Mouse (Mus musculus): ENCODE data around the gene Tmem72. TPM values are rescaled to one million over a fixed set of nuclear protein-coding genes. Genes with fewer than 3 reads are reported as not detected.

The Tmem72 gene
- total RNA-seq (2012; rRNA removed) (under 0.01 and 0.04 TPM in 2 replicates), polyA plus RNA-seq (2012; ENCODE audit: insufficient read depth in 1 of 2, insufficient read length in 2 of 2, low read depth in 1 of 2, low replicate concordance in 2 of 2, missing spikeins in 1 of 2) (under 1 TPM in 1 of 2 experiments, not detected in 1; 0.01 TPM)

GRCm38 (mm10) chr6:116716666-116717065, at the start of gene Tmem72:
Gene Tmem72, minus strand, starts transcription at chr6:116716913.
- no peak within 1 kb of the TSS for H3K4me3 ChIP-seq (ENCODE audit: control insufficient read depth in 1 of 2, insufficient read depth in 1 of 2, low read depth in 2 of 2, low read length in 2 of 2)
- H3K27me3 ChIP-seq (ENCODE audit: control insufficient read depth in 1 of 2, insufficient read depth in 2 of 2, low read length in 2 of 2): no peaks in the 10 kb centered on the region
- DNase-seq (ENCODE audit: low read depth, low spot score): no peak
- no peak within 1 kb of the TSS for H3K9ac ChIP-seq (ENCODE audit: control insufficient read depth, low read depth, low read length, poor library complexity, severe bottlenecking)
- H3K9me3 ChIP-seq (replicated peaks; ENCODE audit: insufficient read depth, low read length): no peaks in the 10 kb centered on the region
- no peaks in the 10 kb centered on the region for H3K79me2 ChIP-seq (ENCODE audit: control insufficient read depth, insufficient read depth, low read length, poor library complexity)
- TF ChIP-seq UBTF (IDR thresholded peaks at IDR 0.05; ENCODE audit: borderline replicate concordance, insufficient read depth, low read depth, low read length) (no peak), NRF1 (IDR thresholded peaks at IDR 0.05; ENCODE audit: insufficient read depth, low read depth, low read length, poor library complexity, severe bottlenecking) (no peak), CHD1 (IDR thresholded peaks at IDR 0.05; ENCODE audit: low read depth, low read length) (no peak), ZC3H11A (IDR thresholded peaks at IDR 0.05; ENCODE audit: low read depth, low read length) (no peak), POLR2A (IDR thresholded peaks at IDR 0.05; ENCODE audit: control insufficient read depth in 1 of 2, insufficient read depth in 1 of 2, low read depth in 1 of 2, low read length in 2 of 2, poor library complexity in 1 of 2) (no peak), TCF12 (IDR thresholded peaks at IDR 0.05; ENCODE audit: low read depth, low read length) (no peak), MYB (IDR thresholded peaks at IDR 0.05; ENCODE audit: low read depth, low read length) (no peak)
- H3K4me1 ChIP-seq (ENCODE audit: control insufficient read depth in 1 of 2, insufficient read depth in 2 of 2, low read length in 2 of 2): no peaks in the 10 kb centered on the region
- H3K36me3 ChIP-seq (ENCODE audit: control insufficient read depth in 1 of 2, insufficient read depth in 2 of 2, low read length in 2 of 2): no peaks in the 10 kb centered on the region
- no peak within 1 kb of the TSS for H3K27ac ChIP-seq (ENCODE audit: control insufficient read depth, low read depth, low read length)

DNA sequence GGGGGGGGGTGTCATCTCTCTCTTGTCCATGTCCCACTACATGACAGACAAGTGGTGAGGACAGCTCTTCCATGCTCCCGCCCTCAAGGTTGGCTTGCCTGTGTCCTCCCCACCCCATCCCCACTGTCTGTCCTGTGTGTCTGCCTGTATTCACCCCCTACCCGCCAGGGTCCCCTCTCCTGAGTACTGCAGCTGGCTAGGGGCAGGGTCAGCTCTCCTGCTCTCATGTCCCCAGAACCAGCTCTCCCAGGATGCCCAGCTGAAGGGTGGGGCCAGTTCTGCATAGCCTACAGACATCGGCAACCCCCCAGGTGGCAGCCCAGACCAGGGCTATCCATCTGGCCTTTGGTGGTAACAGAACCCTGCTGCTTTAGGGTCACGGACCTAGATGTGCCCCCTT, 47.8 kb upstream of the Tmem72 start:
- Histone ChIP-seq H3K27ac (ENCODE audit: control insufficient read depth, low read depth, low read length) (no peak overlapping the region), H3K4me3 (ENCODE audit: control insufficient read depth in 1 of 2, insufficient read depth in 1 of 2, low read depth in 2 of 2, low read length in 2 of 2) (no peak overlapping the region), H3K36me3 (ENCODE audit: control insufficient read depth in 1 of 2, insufficient read depth in 2 of 2, low read length in 2 of 2) (no peaks in the 10 kb centered on the region), H3K27me3 (ENCODE audit: control insufficient read depth in 1 of 2, insufficient read depth in 2 of 2, low read length in 2 of 2) (no peaks in the 10 kb centered on the region), H3K9me3 (replicated peaks; ENCODE audit: insufficient read depth, low read length) (no peaks in the 10 kb centered on the region), H3K9ac (ENCODE audit: control insufficient read depth, low read depth, low read length, poor library complexity, severe bottlenecking) (no peak overlapping the region), H3K79me2 (ENCODE audit: control insufficient read depth, insufficient read depth, low read length, poor library complexity) (no peaks in the 10 kb centered on the region), H3K4me1 (ENCODE audit: control insufficient read depth in 1 of 2, insufficient read depth in 2 of 2, low read length in 2 of 2) (no peaks in the 10 kb centered on the region)
- TF ChIP-seq ZKSCAN1 (IDR thresholded peaks at IDR 0.05; ENCODE audit: low read depth, low read length) (no peak), MXI1 (IDR thresholded peaks at IDR 0.05; ENCODE audit: low read depth, low read length) (no peak), ETS1 (IDR thresholded peaks at IDR 0.05; ENCODE audit: low read depth, low read length) (no peak), E2F4 (IDR thresholded peaks at IDR 0.05; ENCODE audit: borderline replicate concordance, low read depth, low read length) (no peak), ZC3H11A (IDR thresholded peaks at IDR 0.05; ENCODE audit: low read depth, low read length) (no peak), SMC3 (IDR thresholded peaks at IDR 0.05; ENCODE audit: low read depth, low read length) (no peak), POLR2AphosphoS2 (IDR thresholded peaks at IDR 0.05; ENCODE audit: low read length) (no peak)
- no peak for DNase-seq (ENCODE audit: low read depth, low spot score)

DNA sequence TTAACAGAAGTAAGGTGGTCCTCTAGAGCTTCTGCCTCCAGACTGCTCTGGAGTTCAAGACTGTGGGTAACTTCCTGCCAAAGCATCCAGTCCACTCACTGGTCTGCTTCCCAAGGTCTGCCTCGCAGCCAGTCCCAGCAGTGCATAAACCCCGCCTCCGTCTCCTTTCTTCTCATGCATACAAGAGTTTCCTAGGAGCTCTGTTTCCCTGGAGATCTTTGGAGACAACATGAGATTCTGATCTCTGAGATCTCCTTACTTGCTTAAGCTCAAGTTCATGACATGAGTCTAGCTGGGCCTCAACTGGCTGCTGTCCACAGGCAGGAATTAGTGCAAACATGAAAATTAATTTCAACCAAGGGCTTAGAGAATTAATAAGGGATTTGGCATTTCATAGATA, 45.6 kb upstream of the Tmem72 start:
- Histone ChIP-seq H3K4me1 (ENCODE audit: control insufficient read depth in 1 of 2, insufficient read depth in 2 of 2, low read length in 2 of 2) (no peaks in the 10 kb centered on the region), H3K27me3 (ENCODE audit: control insufficient read depth in 1 of 2, insufficient read depth in 2 of 2, low read length in 2 of 2) (no peaks in the 10 kb centered on the region), H3K9me3 (replicated peaks; ENCODE audit: insufficient read depth, low read length) (no peaks in the 10 kb centered on the region), H3K27ac (ENCODE audit: control insufficient read depth, low read depth, low read length) (no peak overlapping the region), H3K4me3 (ENCODE audit: control insufficient read depth in 1 of 2, insufficient read depth in 1 of 2, low read depth in 2 of 2, low read length in 2 of 2) (no peak overlapping the region), H3K36me3 (ENCODE audit: control insufficient read depth in 1 of 2, insufficient read depth in 2 of 2, low read length in 2 of 2) (no peaks in the 10 kb centered on the region), H3K79me2 (ENCODE audit: control insufficient read depth, insufficient read depth, low read length, poor library complexity) (no peaks in the 10 kb centered on the region), H3K9ac (ENCODE audit: control insufficient read depth, low read depth, low read length, poor library complexity, severe bottlenecking) (no peak overlapping the region)
- TF ChIP-seq POLR2A (IDR thresholded peaks at IDR 0.05; ENCODE audit: control insufficient read depth in 1 of 2, insufficient read depth in 1 of 2, low read depth in 1 of 2, low read length in 2 of 2, poor library complexity in 1 of 2): no peak
- no peak for DNase-seq (ENCODE audit: low read depth, low spot score)
